Mouse (Mus musculus) thymus, postnatal 36 days (tissue): ENCODE data around the gene 1700024G13Rik.
"Not testable (repeated sequence)": the region's sequence is repeated elsewhere in the genome, so short reads cannot be mapped to it uniquely, and the experiment has no call there.

ENCODE experiments used
- DNase-seq, 2 experiments: peaks; one replicate each; pipeline ENCODE4 v3.0.0; 2022; ENCODE audit warnings: mixed read lengths in 2 of 2

The 1700024G13Rik gene

GRCm38 (mm10) chr14:32388196-32388595 is at the start of gene 1700024G13Rik:
Gene 1700024G13Rik, minus strand, starts transcription at chr14:32388391.
- peak; percentile 23 to 48 for DNase-seq

DNA sequence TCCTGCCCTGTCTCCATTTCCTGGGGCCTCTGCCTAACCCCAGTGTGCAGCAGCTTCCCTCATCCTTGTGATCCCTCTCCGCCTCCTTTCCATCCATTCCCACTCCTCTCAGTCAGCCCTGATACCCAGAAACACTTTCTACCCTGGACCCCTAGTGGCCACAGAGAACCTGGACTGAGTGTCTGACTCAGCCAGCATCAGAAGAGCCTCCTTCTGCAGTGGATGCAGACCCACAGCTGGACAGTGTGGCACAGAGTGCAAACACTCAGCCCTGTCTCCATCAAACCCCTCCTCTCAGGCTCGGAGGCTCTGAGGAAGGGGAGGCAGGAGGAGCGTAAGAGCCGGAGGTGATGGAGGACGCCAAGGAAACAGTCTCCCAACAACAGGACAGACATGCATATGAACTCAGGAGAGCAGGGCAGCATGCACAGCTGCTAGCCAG is 49.2 kb upstream of the 1700024G13Rik start:
- DNase-seq, result no peak

DNA sequence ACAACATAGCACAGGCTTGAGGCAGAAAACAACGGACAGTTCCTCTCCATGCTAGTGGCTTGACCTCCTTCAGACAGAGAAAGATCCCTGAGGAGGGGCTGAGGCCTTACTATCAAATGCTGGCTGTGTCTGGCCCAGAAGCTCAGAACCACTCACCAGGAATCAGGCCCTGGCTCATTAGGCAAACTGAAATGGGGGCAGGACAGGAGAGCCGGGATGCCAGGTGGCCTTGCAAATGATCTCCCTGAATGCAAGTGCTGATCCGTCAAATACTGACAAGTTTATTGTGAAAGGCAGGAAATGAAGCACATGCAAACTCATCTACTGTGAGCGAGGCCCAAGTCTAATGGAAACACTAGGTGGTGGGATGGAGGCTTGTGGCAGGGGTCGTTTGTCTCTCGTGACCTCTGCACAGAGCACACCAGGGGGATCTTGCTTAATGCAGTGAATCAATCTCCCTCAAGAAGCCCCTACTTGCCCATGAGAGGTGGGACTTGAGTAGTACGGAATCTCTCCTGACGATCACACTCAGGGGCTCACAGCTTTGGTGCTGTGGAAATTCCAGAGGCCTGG is 40.9 kb upstream of the 1700024G13Rik start:
- no peak for DNase-seq

- DNase-seq, result no peak
These were observed 35.8 kb upstream of the 1700024G13Rik start for GRCm38 (mm10) chr14:32423946-32424345.

GRCm38 (mm10) chr14:32418747-32419146 is 30.6 kb upstream of the 1700024G13Rik start:
- no peak for DNase-seq

DNA sequence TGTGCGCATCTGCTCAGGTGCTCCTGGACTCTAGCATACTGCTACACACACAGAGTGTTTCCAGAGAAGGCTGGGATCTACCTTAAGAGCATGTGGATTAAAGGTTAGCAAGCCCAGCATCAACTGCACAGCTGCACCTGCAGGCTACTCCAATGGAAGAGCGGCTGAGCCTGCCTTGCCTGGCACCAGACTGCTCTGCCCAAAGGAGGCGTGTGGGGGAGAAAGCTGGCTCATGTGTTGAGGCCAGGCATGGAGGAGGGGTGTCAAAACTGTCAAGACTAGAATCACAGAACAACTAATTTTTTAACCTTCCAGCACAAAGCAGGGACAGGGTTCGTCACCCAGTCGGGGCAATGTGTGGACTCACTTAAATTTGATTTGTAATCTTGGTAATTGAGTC is 23.9 kb upstream of the 1700024G13Rik start:
- no peak for DNase-seq

- no peak for DNase-seq
These were observed 21.9 kb upstream of the 1700024G13Rik start for GRCm38 (mm10) chr14:32410084-32410483.

DNA sequence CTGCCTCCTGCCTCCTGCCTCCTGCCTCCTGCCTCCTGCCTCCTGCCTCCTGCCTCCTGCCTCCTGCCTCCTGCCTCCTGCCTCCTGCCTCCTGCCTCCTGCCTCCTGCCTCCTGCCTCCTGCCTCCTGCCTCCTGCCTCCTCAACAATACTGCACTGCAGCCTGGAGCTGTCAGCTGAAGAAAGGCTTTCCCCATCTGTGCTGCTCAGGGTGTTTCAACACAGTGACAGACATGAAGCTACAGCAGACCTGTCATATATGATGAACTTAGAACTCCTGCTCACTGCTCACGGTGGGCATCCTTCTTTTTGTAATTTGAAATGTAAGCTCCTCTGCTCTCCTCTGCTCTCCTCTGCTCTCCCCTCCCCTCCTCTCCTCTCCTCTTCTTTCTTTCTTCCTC is 17.2 kb upstream of the 1700024G13Rik start:
- DNase-seq, result not testable (repeated sequence)

GRCm38 (mm10) chr14:32381619-32382018 is 6.6 kb downstream of the 1700024G13Rik start:
- no peak for DNase-seq

DNA sequence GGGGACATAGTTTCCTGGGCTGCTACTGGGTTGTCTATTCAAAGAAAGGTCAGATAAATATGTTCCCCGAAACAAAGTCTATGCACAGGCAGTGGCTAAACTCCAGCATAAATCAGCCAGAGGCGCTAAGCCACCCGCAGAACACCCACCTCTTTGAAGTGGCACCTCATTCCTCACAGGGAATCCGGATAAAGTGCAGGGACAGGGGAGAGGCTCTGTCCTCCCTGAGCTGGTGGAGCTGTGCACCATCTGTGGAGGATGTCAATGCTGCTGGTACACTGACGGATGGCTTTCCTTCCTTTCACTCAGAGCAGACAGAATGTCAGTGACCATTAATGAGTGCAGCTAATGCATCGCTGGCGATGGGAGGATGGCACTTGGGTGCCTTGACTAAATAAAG is 7.1 kb downstream of the 1700024G13Rik start:
- DNase-seq, result no peak

- no peak for DNase-seq
These were observed 8.1 kb downstream of the 1700024G13Rik start for GRCm38 (mm10) chr14:32380099-32380480.

- no peak for DNase-seq
These were observed 8.6 kb downstream of the 1700024G13Rik start for GRCm38 (mm10) chr14:32379395-32380098.

GRCm38 (mm10) chr14:32372510-32372909 is 15.7 kb downstream of the 1700024G13Rik start:
- no peak for DNase-seq

GRCm38 (mm10) chr14:32369756-32370155 is 18.4 kb downstream of the 1700024G13Rik start:
- no peak for DNase-seq

DNA sequence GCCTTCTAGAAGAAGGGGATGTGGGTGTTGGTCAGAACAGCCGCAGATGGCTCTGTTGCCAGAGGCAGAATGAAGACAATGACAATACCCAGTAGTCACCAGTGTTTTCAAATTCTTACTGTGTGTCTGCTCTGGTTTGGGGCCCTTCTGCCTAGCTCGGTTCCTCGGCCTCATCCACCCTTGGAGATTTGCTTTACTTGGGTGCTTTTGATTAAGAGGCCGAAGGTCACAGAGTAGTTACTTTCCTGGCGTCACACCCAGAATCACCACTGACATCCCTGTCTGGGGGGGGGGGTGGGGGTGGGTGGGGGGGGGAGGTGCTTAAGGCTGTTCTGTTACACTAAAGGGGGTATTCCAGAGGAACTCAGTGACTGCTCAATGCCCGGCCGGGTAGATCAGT is 23.8 kb downstream of the 1700024G13Rik start:
- no peak for DNase-seq

DNA sequence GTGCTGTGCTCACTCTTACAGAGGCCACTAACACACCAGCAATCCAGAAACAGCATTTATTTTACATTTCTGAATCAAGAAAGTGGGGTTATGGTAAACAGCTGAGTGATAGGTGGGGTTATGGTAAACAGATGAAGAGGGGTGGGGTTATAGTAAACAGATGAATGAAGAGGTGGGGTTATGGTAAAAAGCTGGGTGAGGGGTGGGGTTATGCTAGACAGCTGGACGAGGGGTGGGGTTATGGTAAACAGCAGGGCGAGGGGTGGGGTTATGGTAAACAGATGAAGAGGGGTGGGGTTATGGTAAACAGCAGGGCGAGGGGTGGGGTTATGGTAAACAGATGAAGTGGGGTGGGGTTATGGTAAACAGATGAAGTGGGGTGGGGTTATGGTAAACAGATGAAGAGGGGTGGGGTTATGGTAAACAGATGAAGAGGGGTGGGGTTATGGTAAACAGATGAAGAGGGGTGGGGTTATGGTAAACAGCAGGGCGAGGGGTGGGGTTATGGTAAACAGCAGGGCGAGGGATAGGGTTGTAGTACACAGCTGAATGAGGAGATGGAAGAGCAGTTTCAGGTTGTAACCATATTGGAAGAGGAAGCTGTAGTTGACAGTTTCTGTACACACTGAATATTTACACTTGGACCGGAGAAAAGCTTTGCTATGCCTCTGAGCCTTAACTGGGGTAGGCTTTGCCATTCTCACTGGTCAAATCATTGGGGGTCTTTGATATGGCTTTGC is 36.8 kb downstream of the 1700024G13Rik start:
- DNase-seq, result not testable (repeated sequence)

GRCm38 (mm10) chr14:32347307-32347706 is 40.9 kb downstream of the 1700024G13Rik start:
- no peak for DNase-seq

- no peak for DNase-seq
These were observed 43.5 kb downstream of the 1700024G13Rik start for GRCm38 (mm10) chr14:32344694-32345093.

GRCm38 (mm10) chr14:32344176-32344575 is 44.0 kb downstream of the 1700024G13Rik start:
- DNase-seq, result no peak

- DNase-seq, result no peak
These were observed 46.4 kb downstream of the 1700024G13Rik start for GRCm38 (mm10) chr14:32341823-32342222.

DNA sequence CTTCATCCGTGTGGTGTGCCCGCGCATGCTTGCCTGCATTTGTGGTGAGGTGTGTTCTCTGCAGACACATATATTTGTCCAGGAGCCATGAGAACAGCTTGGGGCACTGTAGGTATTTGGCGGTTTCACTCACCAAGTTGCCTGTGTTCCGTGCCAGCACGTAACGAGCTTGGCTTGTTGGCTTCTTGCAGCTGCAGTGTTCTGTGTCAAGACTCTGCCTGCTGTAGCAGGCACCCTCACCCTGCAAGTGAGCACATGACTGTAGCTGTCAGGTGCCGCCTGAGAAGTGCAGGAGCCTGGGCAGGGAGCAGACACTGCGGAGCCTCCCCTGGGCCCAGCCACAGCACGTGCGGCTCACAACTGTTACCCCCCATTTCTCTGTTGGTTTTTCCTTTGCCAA is 51.6 kb downstream of the 1700024G13Rik start:
- DNase-seq, result no peak

DNA sequence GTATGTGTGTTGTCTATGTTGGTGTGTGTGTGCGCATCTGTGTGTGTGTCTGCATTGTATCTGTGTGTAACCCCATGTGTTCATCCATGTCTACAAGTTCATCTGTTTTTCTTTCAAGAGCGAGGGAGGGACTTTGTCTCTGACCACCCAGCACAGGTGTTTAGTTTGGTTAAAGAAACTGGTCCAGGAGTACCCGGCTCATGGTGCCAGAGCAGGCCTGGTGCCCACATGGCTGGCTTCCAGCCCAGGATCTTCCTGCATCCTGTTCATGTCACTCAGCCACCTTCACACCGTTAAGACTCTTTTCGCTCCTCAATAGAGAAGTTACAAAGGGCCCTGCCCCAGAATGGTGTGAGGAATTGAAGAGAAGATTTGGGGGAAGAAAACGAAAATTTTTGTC is 52.2 kb downstream of the 1700024G13Rik start:
- DNase-seq, result no peak

DNA sequence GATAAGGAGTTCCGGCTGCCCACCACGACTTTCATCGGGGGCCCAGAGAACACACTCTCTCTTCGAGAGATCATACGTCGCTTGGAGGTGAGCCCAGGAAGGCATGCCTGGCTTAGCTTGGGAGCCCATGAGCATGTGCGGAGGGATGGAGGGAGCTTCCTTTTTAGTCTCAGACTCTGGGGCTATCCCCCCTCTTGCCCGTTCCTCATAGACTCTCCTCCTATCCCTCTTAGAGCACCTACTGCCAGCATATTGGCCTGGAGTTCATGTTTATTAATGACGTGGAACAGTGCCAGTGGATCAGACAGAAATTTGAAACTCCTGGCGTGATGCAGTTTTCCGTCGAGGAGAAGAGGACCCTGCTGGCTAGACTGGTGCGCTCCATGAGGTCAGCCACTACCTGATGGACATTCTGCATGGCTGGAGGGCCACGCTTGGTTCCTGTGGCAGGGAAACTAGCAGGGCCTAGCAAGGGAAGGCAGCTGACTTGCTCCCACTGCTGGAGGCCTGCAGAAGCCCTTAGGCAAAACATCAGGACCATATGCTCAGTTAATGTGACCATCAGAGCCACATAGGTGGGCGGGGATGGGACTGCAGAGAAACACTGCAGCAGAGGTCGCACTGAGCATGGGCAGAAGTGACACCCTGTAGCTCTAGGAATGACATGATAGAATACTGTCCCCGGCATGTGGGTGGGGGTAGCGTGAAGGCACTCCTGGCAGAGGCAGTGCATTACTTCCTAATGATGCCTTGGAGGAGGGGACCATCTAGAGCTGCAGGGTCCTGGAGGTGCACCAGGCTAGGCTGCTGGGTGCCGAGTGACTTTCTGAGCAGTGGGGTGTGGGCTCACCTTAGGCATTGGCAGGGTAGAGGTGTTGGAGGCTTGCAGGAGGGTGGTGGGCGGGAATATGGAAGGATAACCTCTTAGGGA is 55.4 kb downstream of the 1700024G13Rik start:
- DNase-seq, result no peak
